Mouse (Mus musculus) small intestine, adult 2 months (tissue): ENCODE measurements around the gene Aqp2.

Experiments used
- CTCF ChIP-seq: fragments of 200-500 bp; IDR thresholded peaks from 2 replicates; pipeline ENCODE4 v1.5.1; 2012; ENCODE audit warnings: low read depth, mild to moderate bottlenecking, control low read depth, inconsistent platforms, low read length, moderate library complexity, mixed read lengths; ENCODE audit not compliant: insufficient replicate concordance, insufficient read length; ENCODE audit errors: extremely low read depth
- POLR2A ChIP-seq: fragments of 200-500 bp; IDR thresholded peaks from 2 replicates; pipeline ENCODE4 v1.6.1; 2012; ENCODE audit warnings: low read depth, mild to moderate bottlenecking, control low read depth, inconsistent platforms, low read length, moderate library complexity

DNA sequence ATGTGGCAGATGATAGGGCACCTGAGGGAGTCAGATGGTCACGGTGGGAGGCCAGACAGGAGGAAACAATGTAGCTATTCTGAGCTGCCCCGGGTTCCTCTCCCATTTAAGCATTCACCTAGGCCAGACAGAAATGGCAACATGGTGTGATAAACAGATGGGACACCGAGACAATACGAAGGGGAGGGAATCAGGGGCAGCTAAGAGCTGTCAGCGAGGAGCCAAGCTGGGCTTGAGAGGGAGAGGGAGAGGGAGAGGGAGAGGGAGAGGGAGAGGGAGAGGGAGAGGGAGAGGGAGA lies 22.9 kb downstream of the Aqp2 start:
- TF ChIP-seq CTCF (no peak), POLR2A (no peak)
